Mouse (Mus musculus): ENCODE measurements around the gene Impg1. TPM values are rescaled to one million over a fixed set of nuclear protein-coding genes. Genes with fewer than 3 reads are reported as not detected.
"Not testable (repeated sequence)": the region's sequence is repeated elsewhere in the genome, so short reads cannot be mapped to it uniquely, and the experiment has no call there.

Gene Impg1
- polyA plus RNA-seq, 1 experiment from 2014 or later, result not detected

DNA sequence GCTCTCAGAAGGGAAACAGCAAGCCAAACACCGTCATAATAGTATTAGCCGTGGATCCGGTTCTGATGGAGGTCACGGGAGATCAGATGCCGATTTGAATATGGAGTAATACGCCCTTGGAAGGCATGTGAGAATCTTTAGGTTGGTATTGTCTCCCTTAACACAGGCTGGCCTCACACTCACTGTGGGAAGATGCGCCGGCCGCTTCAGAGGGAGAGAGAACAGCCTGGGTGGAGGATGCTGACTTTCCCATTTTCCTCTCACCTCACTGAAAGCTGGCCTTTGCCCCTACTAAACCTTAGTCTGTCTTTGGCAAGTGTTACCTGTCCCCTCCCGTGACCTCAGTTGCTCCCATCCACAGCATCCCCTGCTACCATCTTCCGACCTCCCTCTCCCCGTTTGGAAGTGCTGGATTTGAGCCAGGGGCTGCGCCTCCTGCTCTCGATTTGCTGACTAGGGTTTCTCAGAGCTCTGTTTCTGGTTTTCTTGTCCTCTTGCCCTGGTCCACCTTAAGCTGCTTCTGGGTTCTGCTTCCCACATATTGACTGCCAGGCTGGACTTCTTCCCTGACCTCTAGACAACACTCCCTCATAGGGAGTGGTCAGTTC, 131.2 kb downstream of the Impg1 start:
- no peak overlapping the region for H3K27ac ChIP-seq (ENCODE audit: low read length)
- no peaks in the 10 kb centered on the region for H3K36me3 ChIP-seq (ENCODE audit: control insufficient read depth, insufficient read depth, low read length)
- H3K4me2 ChIP-seq (ENCODE audit: low read length), result peak overlapping the region; percentile 44
- H3K4me3 ChIP-seq (ENCODE audit: low read depth, low read length), result no peak overlapping the region
- H3K4me1 ChIP-seq (ENCODE audit: control insufficient read depth, insufficient read depth, low read length), result peaks cover 6% of the 10 kb centered on the region; the same call in 1 of the 2 replicates
- 45% methylated on average over 14 of the region's 14 CpGs for WGBS
- no peaks in the 10 kb centered on the region for H3K9me3 ChIP-seq (replicated peaks; ENCODE audit: control insufficient read depth, low read length, poor library complexity, severe bottlenecking)
- peak; percentile 29; the same call in 1 of the 2 replicates for ATAC-seq
- no peak overlapping the region for H3K9ac ChIP-seq (ENCODE audit: low read depth, low read length)
- no peaks in the 10 kb centered on the region for H3K27me3 ChIP-seq (ENCODE audit: control insufficient read depth, insufficient read depth, low read depth, low read length)

DNA sequence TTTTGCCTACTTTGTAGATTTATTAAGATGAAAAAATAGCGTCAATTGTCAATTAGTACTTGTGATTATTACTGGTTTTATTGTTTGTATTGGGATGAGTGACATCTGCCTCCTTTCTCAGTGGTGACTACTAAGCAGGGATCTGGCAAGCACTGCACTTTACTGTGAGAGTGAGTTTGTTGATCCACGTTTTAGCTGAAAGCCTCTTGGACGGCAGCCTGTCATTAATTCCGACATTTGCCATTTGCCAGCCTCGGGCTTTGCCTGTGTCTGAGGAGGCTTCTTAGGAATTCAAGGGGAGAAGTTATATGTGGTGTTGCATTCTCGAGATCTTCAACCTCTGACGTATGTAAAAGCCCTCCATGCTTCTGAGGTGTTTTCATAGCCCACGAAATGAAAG, 131.8 kb downstream of the Impg1 start:
- Histone ChIP-seq H3K9ac (ENCODE audit: low read depth, low read length) (no peak overlapping the region), H3K4me3 (ENCODE audit: low read depth, low read length) (0 out of 2 replicates have a peak overlapping the region, but pooled peaks have one; percentile 9), H3K4me2 (ENCODE audit: low read length) (peak overlapping the region; percentile 44), H3K27ac (ENCODE audit: low read length) (0 out of 2 replicates have a peak overlapping the region, but pooled peaks have one; percentile 11), H3K36me3 (ENCODE audit: control insufficient read depth, insufficient read depth, low read length) (no peaks in the 10 kb centered on the region), H3K9me3 (replicated peaks; ENCODE audit: control insufficient read depth, low read length, poor library complexity, severe bottlenecking) (no peaks in the 10 kb centered on the region), H3K27me3 (ENCODE audit: control insufficient read depth, insufficient read depth, low read depth, low read length) (no peaks in the 10 kb centered on the region), H3K4me1 (ENCODE audit: control insufficient read depth, insufficient read depth, low read length) (peaks cover 6% of the 10 kb centered on the region; the same call in 1 of the 2 replicates)
- WGBS, result 33% methylated on average over 8 of the region's 8 CpGs
- peak; percentile 27; the same call in 1 of the 2 replicates for ATAC-seq

DNA sequence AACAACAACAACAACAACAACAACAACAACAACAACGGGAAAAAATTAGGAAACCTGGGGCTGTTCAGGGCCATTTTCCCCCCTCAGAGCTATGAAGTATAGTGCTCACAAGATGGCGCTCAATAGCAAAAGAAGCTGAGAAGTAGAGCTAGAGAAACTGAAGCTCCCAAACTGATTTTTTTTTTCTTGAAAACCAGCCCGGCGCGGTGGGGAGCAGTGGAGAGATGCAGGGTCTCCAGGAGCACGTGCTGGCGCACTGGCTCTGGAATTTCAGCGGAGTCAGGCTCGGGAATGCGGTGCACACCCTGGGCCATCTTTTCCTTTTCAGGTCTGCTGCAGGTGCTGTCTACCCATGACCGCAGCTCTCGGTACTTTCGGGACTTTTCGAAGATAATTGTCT, 133.1 kb downstream of the Impg1 start:
- Histone ChIP-seq H3K27ac (ENCODE audit: low read length) (no peak overlapping the region), H3K9ac (ENCODE audit: low read depth, low read length) (peak overlapping the region; percentile 50), H3K4me1 (ENCODE audit: control insufficient read depth, insufficient read depth, low read length) (peaks cover 6% of the 10 kb centered on the region; the same call in 1 of the 2 replicates), H3K4me2 (ENCODE audit: low read length) (peak overlapping the region; percentile 63), H3K27me3 (ENCODE audit: control insufficient read depth, insufficient read depth, low read depth, low read length) (no peaks in the 10 kb centered on the region), H3K9me3 (replicated peaks; ENCODE audit: control insufficient read depth, low read length, poor library complexity, severe bottlenecking) (no peaks in the 10 kb centered on the region), H3K4me3 (ENCODE audit: low read depth, low read length) (peak overlapping the region; percentile 26; the same call in 1 of the 2 replicates), H3K36me3 (ENCODE audit: control insufficient read depth, insufficient read depth, low read length) (no peaks in the 10 kb centered on the region)
- 17% methylated on average over 14 of the region's 14 CpGs for WGBS
- peak; percentile 77 for ATAC-seq

DNA sequence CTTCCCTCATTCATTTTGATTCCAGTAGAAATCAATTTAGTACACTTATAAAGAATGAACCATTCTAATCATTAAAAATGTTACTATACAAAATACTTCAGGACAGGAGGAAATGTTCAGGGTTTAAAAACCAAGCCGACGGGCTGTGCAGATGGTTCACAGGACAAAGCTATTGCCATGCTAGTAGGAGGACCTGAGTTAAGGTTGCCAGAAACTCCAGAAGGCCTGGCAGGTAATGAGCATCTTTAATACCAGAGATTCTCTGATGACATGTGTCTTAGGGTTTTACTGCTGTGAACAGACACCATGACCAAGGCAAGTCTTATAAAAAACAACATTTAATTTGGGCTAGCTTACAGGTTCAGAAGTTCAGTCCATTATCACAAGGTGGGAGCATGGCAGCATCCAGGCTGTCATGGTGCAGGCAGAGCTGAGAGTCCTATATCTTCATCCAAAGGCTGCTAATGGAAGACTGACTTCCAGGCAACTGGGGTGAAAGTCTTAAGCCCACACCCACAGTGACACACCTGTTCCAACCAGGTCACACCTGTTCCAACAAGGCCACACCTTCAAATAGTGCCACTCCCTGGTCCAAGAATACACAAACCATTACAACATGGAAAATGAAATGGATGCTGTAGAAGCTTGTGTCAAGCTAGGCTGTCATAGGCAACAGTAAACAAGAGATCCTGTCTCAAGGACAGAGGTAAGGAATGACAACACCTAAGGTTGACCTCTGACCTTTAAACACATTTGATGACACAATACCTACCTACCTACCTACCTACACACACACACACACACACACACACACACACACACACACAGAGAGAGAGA, 144.0 kb downstream of the Impg1 start:
- H3K4me2 ChIP-seq (ENCODE audit: low read length); H3K9ac ChIP-seq (ENCODE audit: low read depth, low read length); H3K9me3 ChIP-seq (replicated peaks; ENCODE audit: control insufficient read depth, low read length, poor library complexity, severe bottlenecking); H3K36me3 ChIP-seq (ENCODE audit: control insufficient read depth, insufficient read depth, low read length); H3K27ac ChIP-seq (ENCODE audit: low read length); H3K4me3 ChIP-seq (ENCODE audit: low read depth, low read length); H3K4me1 ChIP-seq (ENCODE audit: control insufficient read depth, insufficient read depth, low read length); ATAC-seq; H3K27me3 ChIP-seq (ENCODE audit: control insufficient read depth, insufficient read depth, low read depth, low read length): not testable (repeated sequence)
- 96% methylated on average over 2 of the region's 2 CpGs for WGBS

DNA sequence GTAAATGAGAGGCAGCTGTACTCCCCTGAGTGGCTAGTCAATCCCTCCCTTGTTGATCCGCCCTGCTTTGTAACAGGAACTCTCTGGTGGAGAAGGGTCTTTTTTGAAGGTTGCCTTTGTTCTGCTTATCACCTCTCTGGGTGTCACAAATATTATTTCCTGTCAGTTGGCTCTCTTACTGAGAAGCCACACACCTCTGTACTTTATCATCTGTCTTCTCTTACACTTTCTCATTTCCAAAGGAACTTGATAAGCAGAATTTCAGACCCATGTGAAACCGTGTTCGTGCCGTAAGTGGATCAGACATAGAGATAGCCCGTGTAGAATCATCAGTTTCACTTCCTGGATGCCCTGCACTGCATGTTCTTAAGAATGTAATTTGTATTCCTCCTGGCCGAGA, 147.3 kb downstream of the Impg1 start:
- no peak overlapping the region for H3K4me3 ChIP-seq (ENCODE audit: low read depth, low read length)
- ATAC-seq, result no peak
- H3K9ac ChIP-seq (ENCODE audit: low read depth, low read length), result no peak overlapping the region
- H3K9me3 ChIP-seq (replicated peaks; ENCODE audit: control insufficient read depth, low read length, poor library complexity, severe bottlenecking), result no peaks in the 10 kb centered on the region
- no peak overlapping the region for H3K4me2 ChIP-seq (ENCODE audit: low read length)
- no peak overlapping the region for H3K27ac ChIP-seq (ENCODE audit: low read length)
- H3K27me3 ChIP-seq (ENCODE audit: control insufficient read depth, insufficient read depth, low read depth, low read length), result no peaks in the 10 kb centered on the region
- H3K4me1 ChIP-seq (ENCODE audit: control insufficient read depth, insufficient read depth, low read length), result no peaks in the 10 kb centered on the region
- 86% methylated on average over 6 of the region's 6 CpGs for WGBS
- no peaks in the 10 kb centered on the region for H3K36me3 ChIP-seq (ENCODE audit: control insufficient read depth, insufficient read depth, low read length)

DNA sequence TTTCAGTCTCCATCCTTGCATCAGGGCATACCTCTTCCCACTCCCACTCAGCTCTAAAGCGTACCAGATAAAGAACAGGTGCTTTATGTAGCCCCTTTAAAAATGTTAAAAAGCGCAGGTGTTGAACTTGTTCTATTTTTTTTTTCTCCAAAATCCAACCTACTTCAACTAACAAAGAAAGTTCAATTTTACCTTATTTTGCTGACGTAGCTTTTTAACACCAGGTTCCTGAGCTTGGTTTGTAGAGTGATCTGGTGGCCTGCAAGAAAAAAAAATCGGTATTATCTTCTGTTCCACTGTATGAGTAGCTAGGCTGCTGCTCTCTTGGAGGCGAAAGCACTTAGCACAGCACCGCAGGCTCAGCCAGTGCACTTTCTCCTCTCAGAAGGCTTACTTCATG, 149.4 kb downstream of the Impg1 start:
- Histone ChIP-seq H3K4me1 (ENCODE audit: control insufficient read depth, insufficient read depth, low read length) (no peaks in the 10 kb centered on the region), H3K9me3 (replicated peaks; ENCODE audit: control insufficient read depth, low read length, poor library complexity, severe bottlenecking) (no peaks in the 10 kb centered on the region), H3K27ac (ENCODE audit: low read length) (no peak overlapping the region), H3K9ac (ENCODE audit: low read depth, low read length) (no peak overlapping the region), H3K36me3 (ENCODE audit: control insufficient read depth, insufficient read depth, low read length) (no peaks in the 10 kb centered on the region), H3K4me2 (ENCODE audit: low read length) (no peak overlapping the region), H3K27me3 (ENCODE audit: control insufficient read depth, insufficient read depth, low read depth, low read length) (no peaks in the 10 kb centered on the region), H3K4me3 (ENCODE audit: low read depth, low read length) (no peak overlapping the region)
- 90% methylated on average over 6 of the region's 6 CpGs for WGBS
- ATAC-seq, result no peak

DNA sequence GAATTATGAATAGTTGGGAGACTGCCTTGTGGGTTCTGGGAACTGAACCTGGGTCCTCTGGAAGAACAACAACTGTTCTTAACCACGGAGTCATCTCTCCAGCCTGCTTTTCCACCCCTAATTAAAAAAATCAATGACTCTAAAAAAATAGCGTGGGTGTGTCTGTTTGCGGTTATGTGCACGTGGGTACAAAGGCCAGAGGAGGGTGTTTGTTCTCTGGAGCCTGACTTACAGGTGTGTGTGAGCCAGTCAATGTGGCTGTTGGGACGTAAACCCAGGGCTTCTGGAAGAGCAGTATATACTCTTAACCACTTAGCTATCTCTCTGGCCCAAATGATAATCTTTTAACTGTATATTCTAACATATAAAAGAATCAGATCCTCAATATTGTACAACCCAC, 151.7 kb downstream of the Impg1 start:
- Histone ChIP-seq H3K4me3 (ENCODE audit: low read depth, low read length) (no peak overlapping the region), H3K27ac (ENCODE audit: low read length) (no peak overlapping the region), H3K27me3 (ENCODE audit: control insufficient read depth, insufficient read depth, low read depth, low read length) (no peaks in the 10 kb centered on the region), H3K4me2 (ENCODE audit: low read length) (no peak overlapping the region), H3K9me3 (replicated peaks; ENCODE audit: control insufficient read depth, low read length, poor library complexity, severe bottlenecking) (no peaks in the 10 kb centered on the region), H3K4me1 (ENCODE audit: control insufficient read depth, insufficient read depth, low read length) (no peaks in the 10 kb centered on the region), H3K36me3 (ENCODE audit: control insufficient read depth, insufficient read depth, low read length) (no peaks in the 10 kb centered on the region), H3K9ac (ENCODE audit: low read depth, low read length) (no peak overlapping the region)
- ATAC-seq, result no peak
- 89% methylated on average over 5 of the region's 5 CpGs for WGBS

DNA sequence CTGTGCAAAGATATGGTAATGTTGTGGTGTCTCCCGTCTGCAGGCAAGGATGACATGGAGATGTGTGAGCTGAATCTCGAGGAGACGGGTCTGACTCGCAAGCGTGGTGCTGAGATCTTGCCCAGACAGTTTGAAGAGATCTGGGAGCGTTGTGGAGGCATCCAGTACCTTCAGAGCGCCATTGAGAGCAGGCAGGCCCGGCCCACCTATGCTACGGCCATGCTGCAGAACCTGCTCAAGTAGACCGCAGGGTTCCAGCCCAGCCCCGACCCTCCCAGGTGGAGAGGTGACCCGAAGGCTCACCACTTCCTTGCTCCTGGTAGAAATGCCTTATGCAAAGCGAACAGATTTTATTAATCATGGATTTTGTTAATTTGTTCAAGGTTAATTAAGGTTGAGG, 157.7 kb downstream of the Impg1 start:
- Histone ChIP-seq H3K9ac (ENCODE audit: low read depth, low read length) (no peak overlapping the region), H3K9me3 (replicated peaks; ENCODE audit: control insufficient read depth, low read length, poor library complexity, severe bottlenecking) (no peaks in the 10 kb centered on the region), H3K4me1 (ENCODE audit: control insufficient read depth, insufficient read depth, low read length) (peaks cover 6% of the 10 kb centered on the region; the same call in 1 of the 2 replicates), H3K27ac (ENCODE audit: low read length) (no peak overlapping the region), H3K4me2 (ENCODE audit: low read length) (no peak overlapping the region), H3K27me3 (ENCODE audit: control insufficient read depth, insufficient read depth, low read depth, low read length) (no peaks in the 10 kb centered on the region), H3K36me3 (ENCODE audit: control insufficient read depth, insufficient read depth, low read length) (no peaks in the 10 kb centered on the region), H3K4me3 (ENCODE audit: low read depth, low read length) (no peak overlapping the region)
- 0 out of 2 replicates have a peak, but pooled peaks have one; percentile 15 for ATAC-seq
- WGBS, result 80% methylated on average over 13 of the region's 13 CpGs

DNA sequence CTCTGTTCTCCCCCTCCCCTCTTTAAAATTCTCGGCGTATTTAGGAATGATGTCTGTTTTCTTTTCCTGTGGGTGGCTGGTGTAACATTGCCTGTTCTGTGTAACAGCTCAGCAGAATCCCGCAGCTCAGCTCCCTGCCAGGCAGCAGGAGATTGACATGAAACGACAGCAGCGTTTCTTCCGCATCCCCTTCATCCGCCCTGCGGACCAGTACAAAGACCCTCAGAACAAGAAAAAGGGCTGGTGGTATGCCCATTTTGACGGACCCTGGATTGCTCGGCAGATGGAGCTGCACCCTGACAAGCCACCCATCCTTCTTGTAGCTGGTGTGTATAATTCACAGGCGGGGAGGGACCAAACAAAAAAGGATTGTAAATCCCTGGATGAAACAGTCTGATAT, 158.4 kb downstream of the Impg1 start:
- no peaks in the 10 kb centered on the region for H3K27me3 ChIP-seq (ENCODE audit: control insufficient read depth, insufficient read depth, low read depth, low read length)
- no peaks in the 10 kb centered on the region for H3K9me3 ChIP-seq (replicated peaks; ENCODE audit: control insufficient read depth, low read length, poor library complexity, severe bottlenecking)
- peak overlapping the region; percentile 34 for H3K4me3 ChIP-seq (ENCODE audit: low read depth, low read length)
- H3K27ac ChIP-seq (ENCODE audit: low read length), result peak overlapping the region; percentile 75
- peaks cover 6% of the 10 kb centered on the region; the same call in 1 of the 2 replicates for H3K4me1 ChIP-seq (ENCODE audit: control insufficient read depth, insufficient read depth, low read length)
- H3K9ac ChIP-seq (ENCODE audit: low read depth, low read length), result peak overlapping the region; percentile 66
- peak; percentile 90 for ATAC-seq
- H3K36me3 ChIP-seq (ENCODE audit: control insufficient read depth, insufficient read depth, low read length), result no peaks in the 10 kb centered on the region
- 12% methylated on average over 11 of the region's 11 CpGs for WGBS
- H3K4me2 ChIP-seq (ENCODE audit: low read length), result peak overlapping the region; percentile 57
